ENCODE assay signal across 9 mouse cellular contexts in the genomic region with DNA sequence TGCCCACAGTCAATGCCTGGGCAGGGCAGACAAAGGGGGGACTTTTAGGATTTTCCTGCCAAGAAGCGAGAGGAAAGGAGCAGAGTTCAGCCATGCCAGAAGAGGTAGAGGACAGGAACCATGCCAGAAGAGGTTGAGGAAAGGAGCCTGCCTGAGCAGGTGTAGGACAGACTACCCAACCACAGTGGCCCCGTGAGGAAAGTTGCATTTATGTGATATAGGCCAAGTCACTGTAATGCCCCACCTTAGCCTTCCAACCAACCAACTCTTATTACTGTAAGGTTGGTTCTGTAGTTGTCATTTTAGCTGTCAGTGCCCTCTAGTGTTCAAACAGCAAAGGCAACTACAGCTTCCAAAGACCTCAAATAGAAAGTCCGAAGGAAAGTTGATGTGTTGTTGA. TPM values are rescaled to one million over a fixed set of nuclear protein-coding genes. Genes with fewer than 3 reads are reported as not detected.
A peak's percentile ranks its signal among the peaks of the same experiment; 100 is the strongest.
DNase-seq lines count a peak whose midpoint lies in the region; ATAC-seq and TF ChIP-seq lines count a peak whose summit lies in the region.
"Had no signal": no experiment of that assay in that cellular context is flagged by ENCODE, and none has a peak within 500 bp of the region (broad histone marks: within the 10 kb centered on the region; RNA-seq: fewer than 3 reads in every experiment).

No protein-coding gene starts in this region.

- 67% methylated on average over 3 of the region's 3 CpGs for WGBS in midbrain, embryonic 11.5 days
- 63% methylated on average over 3 of the region's 3 CpGs for WGBS in midbrain, embryonic 13.5 days

- H3K4me1 ChIP-seq in midbrain, embryonic 11.5 days (ENCODE audit: control insufficient read depth, insufficient read depth, low read length), result no peaks in the 10 kb centered on the region
- no peaks in the 10 kb centered on the region for H3K4me1 ChIP-seq in midbrain, embryonic 13.5 days (replicated peaks)
- H3K4me1 ChIP-seq in bone marrow macrophage, adult 2 months (ENCODE audit: control insufficient read depth, insufficient read depth, low read length), result peaks cover 12% of the 10 kb centered on the region
- H3K4me1 ChIP-seq: limb, embryonic 12.5 days had no signal

- no peak for ATAC-seq in midbrain, embryonic 11.5 days (ENCODE audit: low FRiP score)
- ATAC-seq in midbrain, embryonic 13.5 days, result no peak

- TF ChIP-seq CTCF in bone marrow macrophage, adult 2 months (IDR thresholded peaks at IDR 0.05; ENCODE audit: low read depth, low read length), result no peak

- no peak overlapping the region for H3K27ac ChIP-seq in midbrain, embryonic 11.5 days (ENCODE audit: low read depth, low read length)
- H3K27ac ChIP-seq in midbrain, embryonic 13.5 days, result no peak overlapping the region
- peak overlapping the region; percentile 5; the same call in 1 of the 2 replicates for H3K27ac ChIP-seq in bone marrow macrophage, adult 2 months (ENCODE audit: insufficient read depth, low read depth, low read length)
- H3K27ac ChIP-seq: limb, embryonic 12.5 days had no signal

- TF ChIP-seq POLR2A in bone marrow macrophage, adult 2 months (IDR thresholded peaks at IDR 0.05; ENCODE audit: borderline replicate concordance, low read depth, low read length), result no peak

- H3K9ac ChIP-seq in midbrain, embryonic 11.5 days (ENCODE audit: low read length), result no peak overlapping the region
- no peak overlapping the region for H3K9ac ChIP-seq in midbrain, embryonic 13.5 days (replicated peaks)
- H3K9ac ChIP-seq: limb, embryonic 12.5 days had no signal

- H3K4me2 ChIP-seq in midbrain, embryonic 11.5 days, result no peak overlapping the region
- H3K4me2 ChIP-seq in midbrain, embryonic 13.5 days (replicated peaks), result no peak overlapping the region
- H3K4me2 ChIP-seq: limb, embryonic 12.5 days had no signal

- H3K27me3 ChIP-seq in midbrain, embryonic 11.5 days (ENCODE audit: control insufficient read depth, insufficient read depth, low read length), result no peaks in the 10 kb centered on the region
- no peaks in the 10 kb centered on the region for H3K27me3 ChIP-seq in midbrain, embryonic 13.5 days
- H3K27me3 ChIP-seq: limb, embryonic 12.5 days had no signal

- DNase-seq in midbrain, embryonic 11.5 days (ENCODE audit: low spot score, missing footprints), result peak; percentile 82
- peak; percentile 17 to 19 for DNase-seq in heart, adult 9 months (ENCODE audit: low spot score in 2 of 2)
- DNase-seq in liver, result peak; percentile 32
- DNase-seq in retina, postnatal 1 day, result peak; percentile 52
- DNase-seq in gastrocnemius, adult 18-20 months (ENCODE audit: low spot score), result no peak
- DNase-seq in urinary bladder, postnatal 14 days (ENCODE audit: low spot score), result no peak

- H3K9me3 ChIP-seq in midbrain, embryonic 11.5 days (ENCODE audit: control insufficient read depth, low read length), result no peaks in the 10 kb centered on the region
- no peaks in the 10 kb centered on the region for H3K9me3 ChIP-seq in midbrain, embryonic 13.5 days
- H3K9me3 ChIP-seq: limb, embryonic 12.5 days had no signal

- no peak overlapping the region for H3K4me3 ChIP-seq in midbrain, embryonic 11.5 days (ENCODE audit: low read depth, low read length)
- H3K4me3 ChIP-seq in midbrain, embryonic 13.5 days (replicated peaks), result no peak overlapping the region
- H3K4me3 ChIP-seq in bone marrow macrophage, adult 2 months (ENCODE audit: insufficient read depth, low read length), result peak overlapping the region; percentile 71
- H3K4me3 ChIP-seq: limb, embryonic 12.5 days had no signal

- no peaks in the 10 kb centered on the region for H3K36me3 ChIP-seq in midbrain, embryonic 11.5 days (ENCODE audit: control insufficient read depth, insufficient read depth, low read length)
- no peaks in the 10 kb centered on the region for H3K36me3 ChIP-seq in midbrain, embryonic 13.5 days
- H3K36me3 ChIP-seq: limb, embryonic 12.5 days had no signal

RNA-seq across cellular contexts. Expression of gene Slfn3, which starts 0.9 kb away (rescaled TPM):
- 0.08 and 0.42 TPM in 2 replicates for polyA plus RNA-seq in midbrain, embryonic 11.5 days (2014; fragmentation: Nextera tagmentation; extraction: Ambion mirVana)
- 0.11 TPM in 1 of 2 replicates, not detected in the other for polyA plus RNA-seq in midbrain, embryonic 13.5 days (2015; fragmentation: Nextera tagmentation; extraction: Ambion mirVana)
- 4.0 and 6.4 TPM in 2 replicates for polyA plus RNA-seq in bone marrow macrophage, adult 2 months (2012; ENCODE audit: insufficient read depth, insufficient read length, missing spikeins)
- total RNA-seq in gastrocnemius, adult 18-20 months (2021), result 1 to 10 TPM in 1 of 2 experiments, under 1 TPM in 1; 0.41 to 1.3 TPM

RNA-seq across cellular contexts. Expression of gene Slfn4, which starts 17.0 kb away (rescaled TPM):
- not detected in 2 replicates for polyA plus RNA-seq in midbrain, embryonic 11.5 days (2014; fragmentation: Nextera tagmentation; extraction: Ambion mirVana)
- not detected in 2 replicates for polyA plus RNA-seq in midbrain, embryonic 13.5 days (2015; fragmentation: Nextera tagmentation; extraction: Ambion mirVana)
- polyA plus RNA-seq in bone marrow macrophage, adult 2 months (2012; ENCODE audit: insufficient read depth, insufficient read length, missing spikeins), result 2.3 and 2.9 TPM in 2 replicates
- under 1 TPM in 1 of 2 experiments, not detected in 1; 0.14 TPM for total RNA-seq in gastrocnemius, adult 18-20 months (2021)
- polyA plus RNA-seq: limb, embryonic 12.5 days had no signal

Comparison
In these comparisons a context has a peak if more than half of its experiments do, and no peak if none do; other contexts are left out.
1. DNase-seq: peak in midbrain, embryonic 11.5 days (single experiment), heart, adult 9 months (2 of 2), liver (single experiment) and retina, postnatal 1 day (single experiment); none in gastrocnemius, adult 18-20 months (single experiment) and urinary bladder, postnatal 14 days (single experiment).